Mouse (Mus musculus) G1E-ER4 (cell line): ENCODE results near the gene Kcna1. TPM values are rescaled to one million over a fixed set of nuclear protein-coding genes. Genes with fewer than 3 reads are reported as not detected.

Experiments used
- GATA1 ChIP-seq: IDR thresholded peaks from one replicate; pipeline ENCODE4 v1.8.0; 2012; ENCODE audit warnings: low read length, inconsistent platforms
- polyA plus RNA-seq: library from polyadenylated mRNA; stranded (reverse); fragments of >175 nt; gene quantifications from 2 replicates; pipeline ENCODE4 v1.2.3, GENCODE M21; 2012

Gene Kcna1
- not detected in 2 replicates for polyA plus RNA-seq

DNA sequence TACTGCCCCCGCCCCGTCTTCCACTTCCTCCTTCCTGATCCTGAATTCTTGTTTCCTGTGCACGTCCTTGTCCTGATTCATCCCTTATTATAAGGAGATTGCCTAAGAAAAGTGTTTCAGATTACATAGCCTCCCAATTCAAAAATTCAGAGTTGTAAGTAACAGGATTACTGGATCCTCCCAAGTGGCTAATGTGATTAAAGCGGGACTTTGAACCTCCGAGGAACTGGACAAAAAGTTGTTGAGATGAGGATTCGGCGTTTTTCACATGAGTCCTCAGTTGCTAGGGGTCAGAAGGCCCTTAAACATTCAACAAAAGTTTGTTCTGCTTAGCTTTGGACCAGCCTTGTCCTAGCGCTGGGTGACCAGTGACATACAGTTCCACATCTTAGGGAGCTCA is at the start of gene Kcna1:
TSS of gene Kcna1 (minus strand) at position 4 of the 400 bp plus-strand sequence.
- TF ChIP-seq GATA1 = no peak

GRCm38 (mm10) chr6:126687120-126687519 is 40.9 kb upstream of the Kcna1 start:
- no peak for TF ChIP-seq GATA1

- TF ChIP-seq GATA1 = no peak
Measured at GRCm38 (mm10) chr6:126685135-126685534, 39.0 kb upstream of the Kcna1 start.

DNA sequence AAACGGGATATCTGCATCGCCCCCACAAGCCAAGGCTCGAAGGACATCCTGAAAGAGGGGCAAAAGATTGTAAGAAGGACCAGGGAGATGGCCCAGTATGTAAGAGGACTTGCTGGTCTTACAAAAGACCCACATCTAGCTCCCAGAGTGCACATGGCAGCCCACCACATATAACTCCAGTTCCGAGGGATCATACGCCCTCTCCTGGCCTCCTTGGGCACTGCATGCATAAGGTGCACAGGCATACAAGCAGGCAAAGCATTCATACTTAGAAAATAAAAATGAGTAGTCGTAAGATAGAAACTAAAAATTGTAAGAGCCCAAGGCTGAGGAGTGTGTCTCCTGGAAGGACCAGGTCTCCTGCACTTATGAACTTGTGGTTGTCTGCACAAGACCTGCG is 32.8 kb upstream of the Kcna1 start:
- no peak for TF ChIP-seq GATA1

DNA sequence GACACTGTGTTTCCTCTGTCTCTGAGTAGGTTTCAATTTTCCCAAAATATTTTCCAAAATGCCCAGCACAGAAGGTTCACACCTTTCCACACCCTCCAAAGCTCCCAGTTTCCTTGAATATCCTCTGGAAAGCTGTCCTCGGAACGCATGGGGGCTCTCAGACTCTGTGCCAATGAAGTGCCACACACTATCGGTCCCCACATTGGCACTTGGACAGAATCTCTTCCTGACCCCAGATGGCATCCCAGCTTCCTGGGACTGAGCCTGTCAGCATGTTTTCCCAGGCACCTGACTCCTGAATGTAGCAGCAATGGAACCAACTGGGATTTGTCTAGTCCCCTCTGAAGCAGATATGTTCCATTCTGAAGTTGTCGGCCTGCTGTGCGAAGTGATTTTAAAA is 20.8 kb upstream of the Kcna1 start:
- no peak for TF ChIP-seq GATA1

DNA sequence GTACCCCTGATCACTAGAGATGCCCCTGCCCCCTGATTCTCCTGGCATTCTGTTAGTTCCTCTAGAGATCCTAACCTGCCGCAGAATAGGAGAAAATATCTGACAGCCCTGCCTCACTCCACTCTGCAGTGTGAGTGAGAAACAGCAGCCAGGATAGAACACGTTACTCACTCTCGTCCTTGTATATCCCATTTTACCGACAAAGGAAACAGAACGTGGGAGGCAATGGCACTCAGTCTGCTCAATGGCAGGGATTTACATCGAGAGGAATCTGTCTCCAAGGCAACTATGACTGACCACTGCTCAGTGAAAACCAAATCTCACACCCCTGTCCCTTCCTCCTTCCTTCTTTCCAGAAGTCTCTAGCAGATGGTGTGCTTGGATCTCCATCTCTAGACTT is 19.9 kb upstream of the Kcna1 start:
- no peak for TF ChIP-seq GATA1

- no peak for TF ChIP-seq GATA1
Measured at GRCm38 (mm10) chr6:126664569-126664968, 18.4 kb upstream of the Kcna1 start.

GRCm38 (mm10) chr6:126657646-126658394 is 11.6 kb upstream of the Kcna1 start:
- TF ChIP-seq GATA1 = no peak

DNA sequence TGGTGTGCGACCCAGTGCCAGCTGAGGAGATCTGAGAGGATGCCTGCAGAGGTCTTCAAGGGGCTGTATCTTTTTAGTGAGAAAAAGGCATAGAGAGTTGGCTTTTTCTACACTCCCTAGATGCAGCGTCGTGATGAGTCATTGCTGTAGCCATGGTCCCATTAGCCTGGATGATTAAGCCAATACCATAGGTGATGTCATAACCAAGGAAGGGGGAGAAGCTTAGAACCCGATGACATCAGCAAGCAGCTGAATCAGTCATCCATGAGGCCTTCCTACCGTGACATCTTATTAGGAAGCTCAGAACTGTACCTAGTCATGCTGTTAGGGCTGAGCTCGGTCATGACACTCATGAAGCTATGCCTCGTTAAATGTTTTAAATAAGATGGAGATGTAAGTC is 7.4 kb upstream of the Kcna1 start:
- no peak for TF ChIP-seq GATA1

GRCm38 (mm10) chr6:126645644-126646358 is 383 bp downstream of the Kcna1 start:
- no peak for TF ChIP-seq GATA1

GRCm38 (mm10) chr6:126645044-126645541 is 1.1 kb downstream of the Kcna1 start:
- no peak for TF ChIP-seq GATA1

- no peak for TF ChIP-seq GATA1
Measured at GRCm38 (mm10) chr6:126644181-126645043, 1.8 kb downstream of the Kcna1 start.

GRCm38 (mm10) chr6:126643341-126644055 is 2.7 kb downstream of the Kcna1 start:
- TF ChIP-seq GATA1 = no peak

- no peak for TF ChIP-seq GATA1
Measured at GRCm38 (mm10) chr6:126642856-126643321, 3.3 kb downstream of the Kcna1 start.

- no peak for TF ChIP-seq GATA1
Measured at GRCm38 (mm10) chr6:126628451-126628850, 17.7 kb downstream of the Kcna1 start.
